Mouse (Mus musculus): ENCODE results near the gene Wdr70.
"Not testable (repeated sequence)": the region's sequence is repeated elsewhere in the genome, so short reads cannot be mapped to it uniquely, and the experiment has no call there.

Gene Wdr70

GRCm38 (mm10) chr15:8098774-8099749 is at the start of gene Wdr70:
TSS of gene Wdr70 (minus strand) at chr15:8099209.
- DNase-seq (ENCODE audit: low spot score in 2 of 2): peak; percentile 93 to 99

GRCm38 (mm10) chr15:8135606-8136005 is 36.6 kb upstream of the Wdr70 start:
- DNase-seq (ENCODE audit: low spot score in 2 of 2): no peak

- DNase-seq (ENCODE audit: low spot score in 2 of 2): no peak
Observed at GRCm38 (mm10) chr15:8131761-8132160, 32.8 kb upstream of the Wdr70 start.

- no peak for DNase-seq (ENCODE audit: low spot score in 2 of 2)
Observed at GRCm38 (mm10) chr15:8131268-8131667, 32.3 kb upstream of the Wdr70 start.

- DNase-seq (ENCODE audit: low spot score in 2 of 2): no peak
Observed at GRCm38 (mm10) chr15:8129281-8129680, 30.3 kb upstream of the Wdr70 start.

- DNase-seq (ENCODE audit: low spot score in 2 of 2): no peak
Observed at GRCm38 (mm10) chr15:8109782-8110181, 10.8 kb upstream of the Wdr70 start.

GRCm38 (mm10) chr15:8108966-8109743 is 10.1 kb upstream of the Wdr70 start, which contains the start of gene Nup155:
TSS of gene Nup155 (plus strand) at chr15:8109273.
- DNase-seq (ENCODE audit: low spot score in 2 of 2): peak; percentile 83 to 88

- no peak for DNase-seq (ENCODE audit: low spot score in 2 of 2)
Observed at GRCm38 (mm10) chr15:8108360-8108965, 9.5 kb upstream of the Wdr70 start.

- not testable (repeated sequence) for DNase-seq (ENCODE audit: low spot score in 2 of 2)
Observed at GRCm38 (mm10) chr15:8101975-8102542, 3.0 kb upstream of the Wdr70 start.

- DNase-seq (ENCODE audit: low spot score in 2 of 2): peak in 1 of 2 experiments; percentile 12
Observed at GRCm38 (mm10) chr15:8097853-8098252, 1.2 kb downstream of the Wdr70 start.

GRCm38 (mm10) chr15:8092668-8093067 is 6.3 kb downstream of the Wdr70 start:
- not testable (repeated sequence) for DNase-seq (ENCODE audit: low spot score in 2 of 2)

- DNase-seq (ENCODE audit: low spot score in 2 of 2): no peak
Observed at GRCm38 (mm10) chr15:8090685-8091084, 8.3 kb downstream of the Wdr70 start.

- no peak for DNase-seq (ENCODE audit: low spot score in 2 of 2)
Observed at GRCm38 (mm10) chr15:8088715-8089114, 10.3 kb downstream of the Wdr70 start.

- no peak for DNase-seq (ENCODE audit: low spot score in 2 of 2)
Observed at GRCm38 (mm10) chr15:8087293-8087692, 11.7 kb downstream of the Wdr70 start.

- no peak for DNase-seq (ENCODE audit: low spot score in 2 of 2)
Observed at GRCm38 (mm10) chr15:8082139-8082538, 16.9 kb downstream of the Wdr70 start.

- DNase-seq (ENCODE audit: low spot score in 2 of 2): not testable (repeated sequence)
Observed at GRCm38 (mm10) chr15:8073159-8073558, 25.9 kb downstream of the Wdr70 start.

GRCm38 (mm10) chr15:8065221-8065620 is 33.8 kb downstream of the Wdr70 start:
- no peak for DNase-seq (ENCODE audit: low spot score in 2 of 2)

- no peak for DNase-seq (ENCODE audit: low spot score in 2 of 2)
Observed at GRCm38 (mm10) chr15:8051177-8051576, 47.8 kb downstream of the Wdr70 start.

GRCm38 (mm10) chr15:8039834-8040233 is 59.2 kb downstream of the Wdr70 start:
- DNase-seq (ENCODE audit: low spot score in 2 of 2): no peak

GRCm38 (mm10) chr15:8038457-8038856 is 60.6 kb downstream of the Wdr70 start:
- no peak for DNase-seq (ENCODE audit: low spot score in 2 of 2)

- DNase-seq (ENCODE audit: low spot score in 2 of 2): no peak
Observed at GRCm38 (mm10) chr15:8037825-8038224, 61.2 kb downstream of the Wdr70 start.

- no peak for DNase-seq (ENCODE audit: low spot score in 2 of 2)
Observed at GRCm38 (mm10) chr15:8031211-8031610, 67.8 kb downstream of the Wdr70 start.
